Mouse (Mus musculus) left cerebral cortex, postnatal 25 days (tissue): ENCODE measurements around the gene Csrnp2. TPM values are rescaled to one million over a fixed set of nuclear protein-coding genes. Genes with fewer than 3 reads are reported as not detected.

Experiments
- DNase-seq, 2 experiments: peaks; one replicate each; pipeline ENCODE4 v3.0.0; 2022; ENCODE audit warnings: low spot score in 2 of 2, mixed read lengths in 1 of 2
- intact Hi-C: fragments of 180-260 bp; cut with DNase I; formaldehyde crosslinking; loops from one replicate; pipeline ENCODE4 v1.15.1; 2025
- total RNA-seq, 2 experiments: library from RNA; stranded (reverse); gene quantifications; 2 replicates each; pipeline ENCODE4 v1.2.3; 2021

Gene Csrnp2
- total RNA-seq, 2 experiments from 2014 or later, result 36.2 to 36.8 TPM

- intact Hi-C loops, result no loop called here
- no peak for DNase-seq
These were observed 46.7 kb downstream of the Csrnp2 start for GRCm38 (mm10) chr15:100448572-100448971.

DNA sequence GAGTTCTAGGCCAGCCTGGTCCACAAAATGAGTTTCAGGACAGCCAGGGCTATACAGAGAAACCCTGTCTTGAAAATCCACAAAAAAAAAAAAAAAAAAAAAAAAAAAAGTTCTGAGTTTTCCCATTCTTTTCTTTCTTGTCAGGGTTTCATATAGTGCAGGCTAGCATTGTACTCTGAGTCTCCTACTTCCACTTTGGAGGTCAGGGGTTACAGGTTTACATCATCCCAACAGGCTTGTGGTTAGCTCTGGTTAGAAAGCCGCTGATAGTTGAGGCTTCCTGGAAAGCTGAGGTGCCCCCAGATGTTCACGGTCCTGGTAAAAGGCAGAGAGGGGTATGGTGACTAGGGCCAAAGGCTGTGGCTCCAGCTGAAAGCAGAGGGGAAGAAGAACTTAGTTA lies 48.4 kb downstream of the Csrnp2 start:
- no peak for DNase-seq
- intact Hi-C loops, result no loop called here

GRCm38 (mm10) chr15:100443126-100443922 lies 52.0 kb downstream of the Csrnp2 start:
- intact Hi-C loops, result no loop called here
- peak; percentile 84 to 93 for DNase-seq

GRCm38 (mm10) chr15:100436518-100436917 lies 58.8 kb downstream of the Csrnp2 start:
- intact Hi-C loops, result no loop called here
- no peak for DNase-seq

DNA sequence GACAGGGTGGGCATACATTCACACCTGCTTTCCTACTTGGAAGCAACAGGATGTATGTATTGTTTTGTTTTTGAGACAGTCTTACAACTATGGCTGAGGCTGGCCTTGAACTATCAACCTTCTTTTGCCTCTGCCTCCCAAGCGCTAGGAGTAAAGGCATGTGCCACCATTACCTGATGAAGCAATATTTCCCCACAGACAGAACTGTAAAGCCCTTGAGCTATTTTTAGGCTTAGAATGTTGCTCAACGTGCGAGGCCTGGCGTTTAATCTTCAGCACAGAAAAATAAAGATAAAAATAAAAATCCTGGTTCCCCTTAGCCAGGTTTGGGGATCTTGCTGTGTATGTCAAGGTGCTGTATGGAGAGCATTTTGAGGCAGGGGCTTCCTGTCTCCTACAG lies 59.2 kb downstream of the Csrnp2 start:
- DNase-seq, result no peak
- intact Hi-C loops, result no loop called here

DNA sequence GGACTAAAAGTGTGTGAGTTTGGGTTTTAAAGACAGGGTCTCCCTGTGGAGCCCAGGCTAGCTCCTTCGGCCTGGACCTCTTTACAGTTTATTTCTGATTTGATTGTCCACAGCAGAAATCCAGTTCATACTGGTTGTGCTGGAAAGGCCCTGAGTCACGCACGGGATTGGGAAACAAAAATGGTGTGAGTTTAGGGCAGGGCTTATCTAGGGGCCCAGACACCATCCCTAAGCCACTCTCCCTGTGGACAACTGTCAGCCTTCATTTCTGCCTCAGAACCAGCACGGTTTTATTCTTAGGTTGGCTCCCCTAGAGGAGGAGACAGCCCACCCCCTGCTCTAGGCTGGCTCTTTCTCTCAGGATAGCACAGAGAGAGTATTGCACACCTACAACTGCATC lies 62.1 kb downstream of the Csrnp2 start:
- no peak for DNase-seq
- intact Hi-C loops, result no loop called here

DNA sequence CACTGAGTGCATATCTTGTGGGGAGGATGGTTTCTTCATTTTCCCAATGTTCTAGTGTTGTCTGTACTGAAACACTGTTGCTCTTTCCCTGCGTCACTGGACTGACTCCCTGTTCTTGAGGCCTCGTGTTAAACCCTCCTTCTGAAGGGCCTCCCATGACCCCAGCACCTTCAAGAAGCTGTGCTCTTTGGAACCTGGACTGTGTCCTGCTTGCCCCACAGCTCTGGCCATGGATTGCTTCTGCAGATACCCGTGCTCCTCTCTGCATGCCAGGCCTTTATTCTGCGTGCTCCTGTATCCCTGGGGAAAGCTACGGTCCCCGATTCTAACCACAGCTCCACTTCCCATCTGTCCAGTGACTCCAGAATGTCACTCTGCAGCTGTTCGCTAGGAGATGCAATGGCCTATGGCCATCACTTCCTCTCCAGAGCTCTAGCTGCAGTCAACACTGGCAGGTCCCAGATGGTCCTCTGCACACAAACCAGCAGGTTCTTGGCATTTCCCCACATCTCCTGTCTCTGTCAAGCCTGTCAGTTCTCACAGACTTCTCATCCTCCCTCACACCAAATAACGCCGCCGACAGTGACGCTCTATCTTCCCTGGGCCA lies 65.2 kb downstream of the Csrnp2 start:
- intact Hi-C loops, result no loop called here
- no peak for DNase-seq

Other genes starting within 250 kb of the Csrnp2 start
- not detected for gene Tmprss12, start 214.7 kb downstream of the Csrnp2 start, total RNA-seq
- gene Mettl7a1, start 191.3 kb downstream of the Csrnp2 start, total RNA-seq, result 10 to 100 TPM; 27.0 to 31.6 TPM
- under 1 TPM; 0.37 to 0.48 TPM for gene Mettl7a3, start 160.6 kb downstream of the Csrnp2 start, total RNA-seq
- not detected for gene Methig1, start 142.3 kb downstream of the Csrnp2 start, total RNA-seq
- gene Mettl7a2, start 142.3 kb downstream of the Csrnp2 start, total RNA-seq, result under 1 TPM; 0.27 to 0.30 TPM
- not detected for gene Higd1c, start 130.9 kb downstream of the Csrnp2 start, total RNA-seq
- gene Gm5475, start 73.3 kb downstream of the Csrnp2 start, total RNA-seq, result not detected
- 10 to 100 TPM; 54.1 to 63.5 TPM for gene Slc11a2, start 70.4 kb downstream of the Csrnp2 start, total RNA-seq
- gene Letmd1, start 26.5 kb downstream of the Csrnp2 start, total RNA-seq, result 10 to 100 TPM; 60.7 to 63.6 TPM
- gene Tfcp2, start 56.5 kb upstream of the Csrnp2 start, total RNA-seq, result 10 to 100 TPM; 28.9 to 30.3 TPM
- gene Pou6f1, start 104.5 kb upstream of the Csrnp2 start, total RNA-seq, result 100 to 1,000 TPM; 132 to 133 TPM
- 100 to 1,000 TPM; 109 to 112 TPM for gene Dazap2, start 119.9 kb upstream of the Csrnp2 start, total RNA-seq
- gene Smagp, start 141.5 kb upstream of the Csrnp2 start, total RNA-seq, result 1 to 10 TPM; 1.6 to 2.2 TPM
- 1 to 10 TPM; 5.5 to 6.7 TPM for gene Bin2, start 174.1 kb upstream of the Csrnp2 start, total RNA-seq
- 1 to 10 TPM; 1.7 to 5.0 TPM for gene Cela1, start 192.4 kb upstream of the Csrnp2 start, total RNA-seq
- 1 to 10 TPM; 2.9 to 4.0 TPM for gene Galnt6, start 233.9 kb upstream of the Csrnp2 start, total RNA-seq